Mouse (Mus musculus) layer of hippocampus, postnatal 25 days (tissue): ENCODE measurements around the gene Mrpl30. TPM values are rescaled to one million over a fixed set of nuclear protein-coding genes. Genes with fewer than 3 reads are reported as not detected.

Experiments used
- DNase-seq, 2 experiments: peaks; one replicate each; pipeline ENCODE4 v3.0.0; 2022; ENCODE audit warnings: mixed read lengths in 2 of 2, low spot score in 1 of 2; ENCODE audit errors: extremely low spot score in 1 of 2
- total RNA-seq, 2 experiments: library from RNA; stranded (reverse); gene quantifications; 2 replicates each; pipeline ENCODE4 v1.2.3; 2021

The Mrpl30 gene
- total RNA-seq: 100 to 1,000 TPM; 138 to 142 TPM

GRCm38 (mm10) chr1:37890025-37890652, at the start of gene Mrpl30, which contains the start of gene Mitd1:
Gene Mrpl30 (plus strand): TSS chr1:37890477.
Gene Mitd1 (minus strand): TSS chr1:37890411.
- DNase-seq: peak; percentile 85 to 88

GRCm38 (mm10) chr1:37846878-37847277, 43.4 kb upstream of the Mrpl30 start:
- DNase-seq: no peak

- DNase-seq: no peak
Observed at GRCm38 (mm10) chr1:37850696-37851095, 39.6 kb upstream of the Mrpl30 start.

GRCm38 (mm10) chr1:37864511-37865400, 25.5 kb upstream of the Mrpl30 start:
- DNase-seq: peak; percentile 96 to 97

- no peak for DNase-seq
Observed at GRCm38 (mm10) chr1:37865401-37866215, 24.7 kb upstream of the Mrpl30 start.

GRCm38 (mm10) chr1:37866286-37866685, 24.0 kb upstream of the Mrpl30 start, which contains the start of gene Tsga10:
Gene Tsga10 (minus strand): TSS chr1:37866429.
- no peak for DNase-seq

- peak in 1 of 2 experiments; percentile 33 for DNase-seq
Observed at GRCm38 (mm10) chr1:37867056-37867455, 23.2 kb upstream of the Mrpl30 start.

- DNase-seq: no peak
Observed at GRCm38 (mm10) chr1:37867684-37868322, 22.5 kb upstream of the Mrpl30 start.

- DNase-seq: no peak
Observed at GRCm38 (mm10) chr1:37868640-37869039, 21.6 kb upstream of the Mrpl30 start.

- no peak for DNase-seq
Observed at GRCm38 (mm10) chr1:37869362-37869761, 20.9 kb upstream of the Mrpl30 start.

GRCm38 (mm10) chr1:37871704-37872103, 18.6 kb upstream of the Mrpl30 start, which contains the start of gene Lipt1:
Gene Lipt1 (plus strand): TSS chr1:37871738.
- no peak for DNase-seq

- DNase-seq: peak; percentile 48 to 60
Observed at GRCm38 (mm10) chr1:37872131-37873067, 17.9 kb upstream of the Mrpl30 start.

GRCm38 (mm10) chr1:37873157-37873556, 17.1 kb upstream of the Mrpl30 start:
- no peak for DNase-seq

- DNase-seq: no peak
Observed at GRCm38 (mm10) chr1:37877736-37878460, 12.4 kb upstream of the Mrpl30 start.

- no peak for DNase-seq
Observed at GRCm38 (mm10) chr1:37883411-37883810, 6.9 kb upstream of the Mrpl30 start.

GRCm38 (mm10) chr1:37884451-37884850, 5.8 kb upstream of the Mrpl30 start:
- no peak for DNase-seq

- no peak for DNase-seq
Observed at GRCm38 (mm10) chr1:37889206-37889605, 1.1 kb upstream of the Mrpl30 start.

GRCm38 (mm10) chr1:37891400-37891799, 1.1 kb downstream of the Mrpl30 start:
- DNase-seq: no peak
